Mouse (Mus musculus) ES-Bruce4 (cell line): ENCODE results near the gene Gtf2ird2. TPM values are rescaled to one million over a fixed set of nuclear protein-coding genes. Genes with fewer than 3 reads are reported as not detected.

Experiments used
- H3K27ac ChIP-seq: 2 replicates; pipeline ENCODE4 v1.5.1; 2012; ENCODE audit warnings: low read length, inconsistent platforms; ENCODE audit not compliant: insufficient read depth
- H3K27me3 ChIP-seq: 2 replicates; pipeline ENCODE4 v1.6.1; 2012; ENCODE audit warnings: mild to moderate bottlenecking, low read length, inconsistent platforms; ENCODE audit not compliant: control insufficient read depth, poor library complexity, insufficient read depth, severe bottlenecking
- H3K36me3 ChIP-seq: 2 replicates; pipeline ENCODE4 v1.6.1; 2012; ENCODE audit warnings: inconsistent platforms, mild to moderate bottlenecking, low read length, moderate library complexity; ENCODE audit not compliant: control insufficient read depth, poor library complexity, insufficient read depth, severe bottlenecking
- H3K4me1 ChIP-seq: one replicate; pipeline ENCODE4 v1.8.1; 2011; ENCODE audit warnings: low read length; ENCODE audit not compliant: control insufficient read depth, insufficient read depth
- H3K4me3 ChIP-seq: 2 replicates; pipeline ENCODE4 v1.5.1; 2011; ENCODE audit warnings: low read depth, mild to moderate bottlenecking, low read length
- H3K9ac ChIP-seq: 2 replicates; pipeline ENCODE4 v1.6.1; 2012; ENCODE audit warnings: low read depth, mild to moderate bottlenecking, inconsistent platforms; ENCODE audit not compliant: poor library complexity, severe bottlenecking
- H3K9me3 ChIP-seq: replicated peaks from 2 replicates; pipeline ENCODE4 v1.6.1; 2012; ENCODE audit warnings: mild to moderate bottlenecking, low read length, inconsistent platforms; ENCODE audit not compliant: control insufficient read depth, poor library complexity, insufficient read depth, severe bottlenecking
- CTCF ChIP-seq: IDR thresholded peaks from one replicate; pipeline ENCODE4 v1.8.1; 2011; ENCODE audit warnings: low read depth, low read length
- EP300 ChIP-seq: IDR thresholded peaks from 2 replicates; pipeline ENCODE4 v1.6.1; 2011; ENCODE audit warnings: low read depth, low read length; ENCODE audit not compliant: insufficient read depth
- POLR2A ChIP-seq: IDR thresholded peaks from one replicate; pipeline ENCODE4 v1.8.1; 2011; ENCODE audit warnings: low read length; ENCODE audit not compliant: insufficient read depth
- polyA plus RNA-seq: library from polyadenylated mRNA; stranded (reverse); fragments of >200 nt; gene quantifications from 2 replicates; pipeline ENCODE4 v1.2.4, GENCODE M21; 2011; ENCODE audit warnings: low read depth; ENCODE audit not compliant: missing spikeins, insufficient read depth, insufficient read length

Gene Gtf2ird2
- polyA plus RNA-seq, 1 experiment = 5.6 TPM

- Histone ChIP-seq H3K9me3 (no peaks in the 10 kb centered on the region), H3K4me1 (peaks cover 2% of the 10 kb centered on the region), H3K27me3 (no peaks in the 10 kb centered on the region), H3K27ac (no peak overlapping the region), H3K9ac (no peak overlapping the region), H3K4me3 (no peak overlapping the region), H3K36me3 (peaks cover 7% of the 10 kb centered on the region; the same call in 1 of the 2 replicates)
- no peak for TF ChIP-seq EP300
- no peak for TF ChIP-seq POLR2A
- no peak for TF ChIP-seq CTCF
These were observed 49.4 kb downstream of the Gtf2ird2 start for GRCm38 (mm10) chr5:134233244-134233651.

- Histone ChIP-seq H3K4me1 (peaks cover 5% of the 10 kb centered on the region), H3K36me3 (peaks cover 7% of the 10 kb centered on the region; the same call in 1 of the 2 replicates), H3K4me3 (no peak overlapping the region), H3K27me3 (no peaks in the 10 kb centered on the region), H3K9ac (no peak overlapping the region), H3K9me3 (no peaks in the 10 kb centered on the region), H3K27ac (no peak overlapping the region)
- TF ChIP-seq CTCF (no peak), POLR2A (no peak), EP300 (no peak)
These were observed 50.4 kb downstream of the Gtf2ird2 start for GRCm38 (mm10) chr5:134234205-134234604.

GRCm38 (mm10) chr5:134235111-134235510 lies 51.3 kb downstream of the Gtf2ird2 start:
- H3K27ac ChIP-seq = no peak overlapping the region
- peaks cover 15% of the 10 kb centered on the region for H3K36me3 ChIP-seq
- no peaks in the 10 kb centered on the region for H3K9me3 ChIP-seq
- H3K4me1 ChIP-seq = peaks cover 5% of the 10 kb centered on the region
- no peak overlapping the region for H3K9ac ChIP-seq
- TF ChIP-seq CTCF (no peak), EP300 (no peak), POLR2A (no peak)
- H3K27me3 ChIP-seq = no peaks in the 10 kb centered on the region
- no peak overlapping the region for H3K4me3 ChIP-seq

DNA sequence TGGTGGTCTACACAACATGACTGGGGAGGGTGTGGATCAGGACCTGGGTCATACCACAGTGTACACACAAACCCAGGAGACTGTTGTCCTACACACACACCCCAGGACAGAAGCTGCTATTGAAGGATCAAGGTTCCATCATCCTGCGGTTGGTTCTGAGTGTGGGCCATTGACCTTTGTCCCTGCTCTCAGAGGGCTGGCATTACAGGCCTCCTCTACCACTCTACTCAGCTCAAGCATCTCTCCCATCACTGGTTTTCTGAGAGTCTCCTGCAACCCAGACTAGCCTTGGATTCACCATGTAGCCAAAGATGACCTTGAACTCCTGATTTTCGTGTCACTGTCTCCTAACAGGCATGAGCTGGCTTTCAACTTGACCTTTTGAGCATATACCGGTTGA lies 52.4 kb downstream of the Gtf2ird2 start:
- no peak overlapping the region for H3K4me3 ChIP-seq
- no peak overlapping the region for H3K27ac ChIP-seq
- peaks cover 25% of the 10 kb centered on the region for H3K36me3 ChIP-seq
- TF ChIP-seq POLR2A (no peak), EP300 (no peak), CTCF (no peak)
- peaks cover 5% of the 10 kb centered on the region for H3K4me1 ChIP-seq
- H3K9ac ChIP-seq = no peak overlapping the region
- no peaks in the 10 kb centered on the region for H3K9me3 ChIP-seq
- no peaks in the 10 kb centered on the region for H3K27me3 ChIP-seq

GRCm38 (mm10) chr5:134236796-134237195 lies 53.0 kb downstream of the Gtf2ird2 start:
- H3K9ac ChIP-seq = no peak overlapping the region
- H3K27me3 ChIP-seq = no peaks in the 10 kb centered on the region
- no peak overlapping the region for H3K27ac ChIP-seq
- H3K4me1 ChIP-seq = peaks cover 5% of the 10 kb centered on the region
- no peak overlapping the region for H3K4me3 ChIP-seq
- peaks cover 29% of the 10 kb centered on the region for H3K36me3 ChIP-seq
- TF ChIP-seq CTCF (no peak), EP300 (no peak), POLR2A (no peak)
- H3K9me3 ChIP-seq = no peaks in the 10 kb centered on the region

GRCm38 (mm10) chr5:134237508-134237907 lies 53.7 kb downstream of the Gtf2ird2 start:
- peaks cover 4% of the 10 kb centered on the region for H3K4me1 ChIP-seq

More at GRCm38 (mm10) chr5:134237508-134237907, 53.7 kb downstream of the Gtf2ird2 start:
- no peaks in the 10 kb centered on the region for H3K9me3 ChIP-seq
- H3K27ac ChIP-seq = no peak overlapping the region
- TF ChIP-seq CTCF (no peak), EP300 (no peak), POLR2A (no peak)
- H3K36me3 ChIP-seq = peaks cover 32% of the 10 kb centered on the region
- H3K4me3 ChIP-seq = no peak overlapping the region
- no peak overlapping the region for H3K9ac ChIP-seq
- no peaks in the 10 kb centered on the region for H3K27me3 ChIP-seq
